Mouse (Mus musculus) bone marrow, adult 2 months (tissue): Measurements from ENCODE around the gene Grid1. TPM values are rescaled to one million over a fixed set of nuclear protein-coding genes. Genes with fewer than 3 reads are reported as not detected.

Experiments used
- H3K27ac ChIP-seq: fragments of 200-500 bp; 2 replicates; pipeline ENCODE4 v1.5.1; 2012; ENCODE audit warnings: low read depth, mild to moderate bottlenecking, control low read depth, inconsistent platforms, low read length; ENCODE audit not compliant: control insufficient read depth, poor library complexity, insufficient read depth
- H3K4me1 ChIP-seq: fragments of 200-500 bp; 2 replicates; pipeline ENCODE4 v1.6.1; 2011; ENCODE audit warnings: low read length; ENCODE audit not compliant: control insufficient read depth, insufficient read depth
- H3K4me3 ChIP-seq: fragments of 200-500 bp; replicated peaks from 2 replicates; pipeline ENCODE3; 2011; ENCODE audit warnings: mild to moderate bottlenecking, low read depth, low read length, control low read depth; ENCODE audit not compliant: control insufficient read depth
- CTCF ChIP-seq: fragments of 200-500 bp; IDR thresholded peaks from 2 replicates; pipeline ENCODE4 v1.5.1; 2011; ENCODE audit warnings: low read length, control low read depth; ENCODE audit not compliant: control insufficient read depth, insufficient read depth
- POLR2A ChIP-seq: fragments of 200-500 bp; IDR thresholded peaks from 2 replicates; pipeline ENCODE4 v1.6.1; 2011; ENCODE audit warnings: low read depth, mild to moderate bottlenecking, control low read depth, low read length, borderline replicate concordance; ENCODE audit not compliant: control insufficient read depth
- WGBS: fragments of 180-500 bp; shearing (Covaris S2); methylation state at CpG from one replicate; pipeline ENCODE4 v1.1.7; 2018; 5-methylcytosine and 5-hydroxymethylcytosine counted together
- polyA plus RNA-seq: library from polyadenylated mRNA; stranded (reverse); fragments of >200 nt; gene quantifications from 2 replicates; pipeline ENCODE4 v1.2.4, GENCODE M21; 2011; ENCODE audit warnings: low replicate concordance; ENCODE audit not compliant: missing spikeins, insufficient read depth, insufficient read length

Grid1 gene
- polyA plus RNA-seq, 1 experiment, result 0.35 TPM

DNA sequence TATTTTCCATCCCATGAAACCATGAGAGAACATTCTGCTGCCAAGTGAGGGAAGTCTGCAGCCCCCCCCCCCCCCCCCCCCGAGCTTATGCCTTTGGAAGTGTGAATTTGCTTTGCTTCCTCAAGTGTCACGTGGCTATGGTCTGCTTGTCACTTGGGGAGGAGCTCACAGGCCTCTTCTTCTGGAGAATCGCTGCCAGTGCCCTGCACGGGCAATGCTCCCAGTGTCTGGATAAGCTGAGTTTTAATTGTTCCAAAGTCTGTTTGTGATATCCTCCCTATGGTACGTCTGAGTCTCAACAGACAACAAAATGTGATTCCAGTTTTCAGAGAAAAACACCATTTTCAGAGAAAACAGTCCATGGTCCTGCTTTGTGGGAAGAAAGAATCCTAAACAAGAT is 682.4 kb downstream of the Grid1 start:
- no peak for TF ChIP-seq CTCF
- no peak for TF ChIP-seq POLR2A
- Histone ChIP-seq H3K4me3 (no peak overlapping the region), H3K4me1 (no peaks in the 10 kb centered on the region), H3K27ac (no peak overlapping the region)
- 49% methylated on average over 5 of the region's 5 CpGs for WGBS

DNA sequence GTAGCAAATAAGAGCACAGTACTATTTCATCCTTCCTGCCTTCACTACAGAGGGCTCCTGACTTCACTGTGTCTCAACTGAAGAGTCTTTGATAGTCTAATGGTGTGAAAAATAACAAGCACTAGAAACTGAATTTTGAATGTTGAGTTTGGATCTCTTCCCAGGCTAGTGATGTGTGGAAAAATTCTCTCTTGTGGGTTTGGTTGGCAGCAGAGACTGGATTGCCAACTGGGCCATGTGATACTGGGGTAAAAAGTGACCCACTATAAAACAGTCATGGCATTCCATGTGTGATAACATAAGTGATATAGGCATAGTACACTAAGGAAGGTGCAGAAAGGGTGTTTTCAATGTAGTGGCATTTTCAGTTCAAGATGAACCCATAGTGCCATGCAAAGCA is 699.5 kb downstream of the Grid1 start:
- H3K4me1 ChIP-seq, result no peaks in the 10 kb centered on the region
- H3K27ac ChIP-seq, result no peak overlapping the region
- H3K4me3 ChIP-seq, result no peak overlapping the region
- TF ChIP-seq CTCF, result no peak
- no peak for TF ChIP-seq POLR2A

DNA sequence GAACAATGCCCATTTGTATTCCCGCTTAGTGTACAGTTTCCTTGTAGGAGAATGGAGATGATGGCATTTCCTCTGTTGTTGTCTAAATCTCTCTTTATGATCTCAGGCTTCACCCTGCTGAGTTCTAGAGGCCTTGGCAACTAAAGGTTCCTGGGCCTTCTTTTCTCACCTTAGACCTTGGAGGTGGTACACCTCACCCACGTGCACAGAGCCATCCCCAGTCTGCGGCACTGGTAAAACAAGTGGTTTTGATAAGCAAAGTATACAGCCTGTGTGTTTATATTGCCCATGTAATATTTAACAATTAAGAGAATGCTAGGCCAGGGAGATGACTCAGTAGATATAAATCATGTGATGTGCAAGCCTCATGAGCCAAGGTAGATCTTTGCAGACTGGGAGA is 718.9 kb downstream of the Grid1 start:
- Histone ChIP-seq H3K4me1 (no peaks in the 10 kb centered on the region), H3K4me3 (no peak overlapping the region), H3K27ac (no peak overlapping the region)
- TF ChIP-seq CTCF, result no peak
- no peak for TF ChIP-seq POLR2A
- 78% methylated on average over 3 of the region's 3 CpGs for WGBS

DNA sequence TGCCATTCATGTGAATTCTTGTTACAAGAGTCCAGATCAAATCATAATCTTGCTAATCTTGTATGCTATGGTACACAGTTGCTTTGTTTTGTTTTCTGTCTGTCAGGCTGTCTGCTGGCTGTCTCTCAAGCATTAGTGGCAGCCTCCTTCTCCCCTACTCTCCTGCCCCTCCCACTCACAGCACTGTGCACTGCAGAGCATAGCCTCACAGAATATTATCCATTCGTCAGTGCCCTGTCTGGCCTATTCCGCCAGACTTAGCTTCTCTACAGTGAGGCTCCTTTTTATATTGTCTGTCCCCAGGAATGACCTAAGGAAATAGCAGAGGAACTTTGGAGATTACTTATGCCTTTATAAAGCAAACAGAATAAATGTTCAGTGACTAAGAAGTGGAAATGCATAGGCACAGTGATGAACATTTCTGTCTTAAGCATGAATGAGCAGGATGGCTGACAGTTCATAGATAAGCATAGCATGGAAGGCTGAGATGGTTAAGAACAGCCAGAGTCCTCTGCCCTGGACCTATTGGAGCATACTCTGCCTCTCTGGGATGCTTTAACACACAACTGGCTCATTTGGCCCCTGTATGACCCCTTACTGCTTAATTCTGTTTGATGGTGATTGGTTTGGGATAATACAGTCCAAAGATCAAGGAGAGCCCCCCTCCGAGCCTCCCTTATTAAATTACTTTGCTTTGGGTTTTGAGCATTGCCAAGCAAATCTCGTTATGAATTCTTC is 721.5 kb downstream of the Grid1 start:
- no peak overlapping the region for H3K4me3 ChIP-seq
- no peaks in the 10 kb centered on the region for H3K4me1 ChIP-seq
- no peak overlapping the region for H3K27ac ChIP-seq
- TF ChIP-seq POLR2A (no peak), CTCF (no peak)
- 70% methylated on average over 4 of the region's 4 CpGs for WGBS

DNA sequence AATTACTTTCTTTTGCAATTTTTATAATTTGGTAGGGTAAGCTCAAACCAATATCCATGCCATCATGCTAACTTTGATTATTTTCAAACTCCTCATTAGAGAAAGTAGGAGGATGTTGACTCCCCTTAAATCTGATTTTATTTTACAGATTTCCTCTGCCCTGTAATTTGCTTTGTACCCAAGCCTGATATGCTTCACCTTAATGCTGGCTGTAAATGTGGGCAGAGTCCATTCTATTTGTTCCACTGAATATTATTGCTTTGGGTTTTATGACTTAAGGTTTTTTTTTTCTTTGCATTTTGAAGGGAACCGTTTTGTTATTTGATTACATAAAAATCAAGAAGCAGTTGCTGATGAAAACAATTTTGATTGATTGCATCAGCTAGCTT is 722.1 kb downstream of the Grid1 start:
- no peak overlapping the region for H3K27ac ChIP-seq
- 69% methylated on average over 1 of the region's 1 CpGs for WGBS
- no peak overlapping the region for H3K4me3 ChIP-seq
- no peaks in the 10 kb centered on the region for H3K4me1 ChIP-seq
- TF ChIP-seq CTCF, result no peak
- no peak for TF ChIP-seq POLR2A

DNA sequence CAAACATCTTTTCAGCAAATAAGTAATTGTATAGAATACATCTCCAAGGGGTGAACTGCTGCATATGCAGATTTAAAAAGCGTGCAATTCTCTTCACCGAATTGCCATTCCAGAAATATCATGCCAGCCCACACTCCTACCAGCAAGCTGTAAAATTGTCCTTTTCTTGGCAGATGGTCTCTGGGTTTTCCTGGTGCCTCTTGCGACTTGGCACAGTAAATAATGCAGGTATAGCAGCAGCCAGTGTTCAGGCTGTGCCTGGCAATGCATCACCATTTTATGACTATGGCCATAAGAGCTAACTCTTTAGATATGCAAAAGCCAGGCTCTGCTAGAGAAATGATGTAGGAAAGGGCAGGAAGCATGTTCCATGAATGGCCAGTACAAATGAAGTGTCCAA is 734.4 kb downstream of the Grid1 start:
- no peaks in the 10 kb centered on the region for H3K4me1 ChIP-seq

DNA sequence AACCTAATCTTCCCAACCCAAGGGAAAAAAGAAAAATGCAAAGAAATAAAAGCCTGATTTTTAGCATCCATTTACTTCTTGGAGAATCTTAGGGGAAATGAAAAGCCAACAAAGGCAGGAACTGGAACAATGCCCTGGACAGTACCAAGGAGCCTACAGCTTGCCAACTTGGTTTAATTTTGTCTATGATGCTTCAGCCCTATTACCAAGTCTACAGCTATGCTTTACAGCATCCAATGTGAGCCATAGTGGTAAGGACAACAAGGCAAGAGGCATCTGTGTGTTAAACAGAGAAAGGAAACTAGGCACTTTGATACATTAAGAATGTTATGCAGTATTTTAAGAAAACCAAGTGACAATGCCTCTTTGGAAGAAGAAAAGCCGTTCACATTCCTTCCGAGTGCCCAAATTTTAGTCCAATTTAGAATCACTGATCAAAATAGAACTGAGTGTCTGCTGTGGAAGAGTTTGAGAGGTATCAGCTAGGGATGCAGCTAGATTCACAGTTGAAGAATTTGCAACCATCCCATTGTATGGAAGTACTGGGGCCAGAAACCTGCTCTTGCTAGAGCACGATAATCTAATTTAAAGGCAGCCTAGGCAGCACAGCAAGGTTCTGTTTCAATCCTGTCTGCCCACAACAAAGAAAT is 741.5 kb downstream of the Grid1 start:
- H3K4me1 ChIP-seq, result no peaks in the 10 kb centered on the region
- H3K27ac ChIP-seq, result no peak overlapping the region
- WGBS, result 81% methylated on average over 3 of the region's 3 CpGs
- no peak overlapping the region for H3K4me3 ChIP-seq
- no peak for TF ChIP-seq POLR2A
- no peak for TF ChIP-seq CTCF

More for the DNA sequence above, 734.4 kb downstream of the Grid1 start:
- WGBS, result 64% methylated on average over 3 of the region's 3 CpGs
- Histone ChIP-seq H3K27ac (no peak overlapping the region), H3K4me3 (no peak overlapping the region)
- TF ChIP-seq CTCF (no peak), POLR2A (no peak)

DNA sequence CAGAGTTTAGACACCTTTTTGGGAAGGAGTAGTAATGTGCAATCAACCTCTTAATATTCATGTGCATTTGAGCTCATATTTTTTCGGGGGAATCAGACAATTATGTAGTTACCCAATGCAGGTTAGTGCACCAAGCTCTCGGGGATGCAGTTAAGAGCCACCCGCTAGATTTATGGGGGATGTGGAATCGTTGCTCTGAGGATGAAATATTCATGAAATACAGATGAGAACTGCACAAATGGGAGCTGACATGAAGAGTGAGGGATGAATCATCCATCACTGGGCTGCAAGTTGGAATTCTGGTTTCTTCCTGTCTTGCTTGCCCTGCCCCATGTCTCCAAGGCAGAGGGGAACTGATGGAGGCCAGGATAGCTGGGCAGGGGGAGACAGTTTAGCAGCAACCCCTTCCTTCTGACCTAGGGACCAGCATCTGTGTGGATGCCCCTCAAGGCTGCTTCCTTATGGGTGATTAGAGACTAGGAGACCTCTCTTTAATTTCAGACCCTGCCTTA is 753.1 kb downstream of the Grid1 start:
- 79% methylated on average over 4 of the region's 4 CpGs for WGBS
- no peaks in the 10 kb centered on the region for H3K4me1 ChIP-seq
- no peak overlapping the region for H3K4me3 ChIP-seq
- H3K27ac ChIP-seq, result no peak overlapping the region
- no peak for TF ChIP-seq CTCF
- no peak for TF ChIP-seq POLR2A

DNA sequence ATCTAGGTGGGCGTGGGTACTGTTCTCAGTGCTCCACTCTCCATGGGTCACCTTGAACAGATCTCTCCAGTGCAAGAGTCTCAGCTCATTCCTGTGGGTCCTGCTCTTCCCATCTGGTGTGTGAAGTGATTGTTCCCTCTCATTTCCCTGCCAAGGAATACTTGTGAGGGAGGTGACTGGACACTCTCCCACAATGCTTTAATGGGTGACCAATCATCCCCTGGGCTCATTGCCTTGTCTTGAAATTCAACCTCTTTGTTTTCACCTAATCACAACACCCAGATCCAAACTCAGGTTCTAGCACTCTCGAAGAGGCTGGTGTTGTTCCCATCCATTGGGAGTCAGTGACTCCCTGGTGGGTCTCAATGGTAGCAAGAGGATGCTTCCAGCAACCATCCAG is 754.6 kb downstream of the Grid1 start:
- TF ChIP-seq POLR2A, result no peak
- no peak for TF ChIP-seq CTCF
- Histone ChIP-seq H3K4me1 (no peaks in the 10 kb centered on the region), H3K4me3 (no peak overlapping the region), H3K27ac (no peak overlapping the region)
- WGBS, result 45% methylated on average over 2 of the region's 2 CpGs
